In genomic region chr16:12691776-12692175, GRCm38 (mm10) we compare ENCODE assay signal across 16 mouse cellular contexts.
DNase-seq lines count a peak whose midpoint lies in the region; ATAC-seq lines count a peak whose summit lies in the region.
"Had no signal": no experiment of that assay in that cellular context is flagged by ENCODE, and none has a peak within 500 bp of the region (broad histone marks: within the 10 kb centered on the region; RNA-seq: fewer than 3 reads in every experiment).

No protein-coding gene starts in this region.

- DNase-seq in cerebellum, postnatal 10 days, result peak; percentile 20 to 35
- DNase-seq in cerebellum, postnatal 36 days, result peak; percentile 5 to 11
- no peak for DNase-seq in cerebellum, postnatal 4 days (ENCODE audit: low spot score in 2 of 2)
- peak; percentile 9 for DNase-seq in layer of hippocampus, adult 9-11 months
- DNase-seq in layer of hippocampus, postnatal 14 days (ENCODE audit: low spot score in 2 of 2), result no peak
- DNase-seq in R1 (ENCODE audit: low read depth, low spot score), result peak; percentile 63
- no peak for DNase-seq in B cell, adult 2 months
- DNase-seq: adrenal gland, adult 2 months; adrenal gland, postnatal 14 days; cerebellum, adult 9-11 months; gastrocnemius, postnatal 25 days; heart, adult 2 months; kidney, adult 11 months; kidney, adult 8-10 months had no signal

- ATAC-seq in cerebellum, adult (ENCODE audit: insufficient number of reproducible peaks, low FRiP score, low TSS enrichment), result no peak
- ATAC-seq: forebrain, embryonic 15.5 days had no signal

Comparison
In these comparisons a context has a peak if more than half of its experiments do, and no peak if none do; other contexts are left out.
1. DNase-seq: peak in cerebellum, postnatal 10 days (2 of 2), cerebellum, postnatal 36 days (2 of 2), layer of hippocampus, adult 9-11 months (single experiment) and R1 (single experiment); none in cerebellum, postnatal 4 days (0 of 2), layer of hippocampus, postnatal 14 days (0 of 2) and B cell, adult 2 months (0 of 2).